Mouse (Mus musculus) liver, embryonic 15.5 days (tissue): ENCODE data around the gene Gm5861. TPM values are rescaled to one million over a fixed set of nuclear protein-coding genes. Genes with fewer than 3 reads are reported as not detected.
"Not testable (repeated sequence)": the region's sequence is repeated elsewhere in the genome, so short reads cannot be mapped to it uniquely, and the experiment has no call there.

ENCODE experiments used
- ATAC-seq: fragments of 200-750 bp; cut with Nextera tagmentation; 2 replicates; pipeline ENCODE4 v1.8.0; 2017; ENCODE audit warnings: moderate number of reproducible peaks, mild to moderate bottlenecking, moderate library complexity; ENCODE audit not compliant: insufficient read depth
- H3K27ac ChIP-seq: fragments of 300-500 bp; sonication (generic); replicated peaks from 2 replicates; pipeline ENCODE4 v1.5.1; 2015; ENCODE audit warnings: mild to moderate bottlenecking, inconsistent platforms
- H3K27me3 ChIP-seq: fragments of 300-500 bp; sonication (generic); 2 replicates; pipeline ENCODE4 v1.6.1; 2015; ENCODE audit warnings: mild to moderate bottlenecking, inconsistent platforms
- H3K36me3 ChIP-seq: fragments of 300-500 bp; sonication (generic); replicated peaks from 2 replicates; pipeline ENCODE4 v1.6.1; 2015; ENCODE audit warnings: moderate library complexity, mild to moderate bottlenecking, inconsistent platforms
- H3K4me1 ChIP-seq: fragments of 300-500 bp; sonication (generic); replicated peaks from 2 replicates; pipeline ENCODE4 v1.6.1; 2015; ENCODE audit warnings: inconsistent platforms
- H3K4me2 ChIP-seq: fragments of 300-500 bp; sonication (generic); 2 replicates; pipeline ENCODE4 v1.6.1; 2015; ENCODE audit warnings: moderate library complexity, mild to moderate bottlenecking, inconsistent platforms
- H3K4me3 ChIP-seq: fragments of 300-500 bp; sonication (generic); replicated peaks from 2 replicates; pipeline ENCODE4 v1.5.1; 2015; ENCODE audit warnings: mild to moderate bottlenecking, inconsistent platforms
- H3K9ac ChIP-seq: fragments of 300-500 bp; sonication (generic); 2 replicates; pipeline ENCODE4 v1.6.1; 2015; ENCODE audit warnings: moderate library complexity, mild to moderate bottlenecking, inconsistent platforms
- H3K9me3 ChIP-seq: fragments of 300-500 bp; sonication (generic); replicated peaks from 2 replicates; pipeline ENCODE4 v1.6.1; 2016; ENCODE audit warnings: inconsistent platforms
- WGBS: fragments of 180-500 bp; shearing (Covaris S2); methylation state at CpG from one replicate; pipeline ENCODE4 v1.1.7; 2015; ENCODE audit warnings: mixed read lengths; ENCODE audit not compliant: insufficient replicate concordance; 5-methylcytosine and 5-hydroxymethylcytosine counted together
- polyA plus RNA-seq: library from polyadenylated mRNA; unstranded; fragments of >200 nt; fragmentation: Nextera tagmentation; extraction: Ambion mirVana; gene quantifications from 2 replicates; pipeline ENCODE4 v1.2.1, GENCODE M21; 2015

Gm5861 gene
- polyA plus RNA-seq: not detected in 2 replicates

GRCm38 (mm10) chr5:11182772-11183171 lies at the start of gene Gm5861:
Gene Gm5861 (plus strand): TSS chr5:11183072.
- not testable (repeated sequence) for H3K9me3 ChIP-seq, H3K27me3 ChIP-seq, H3K36me3 ChIP-seq, ATAC-seq, H3K27ac ChIP-seq, H3K9ac ChIP-seq, H3K4me3 ChIP-seq, H3K4me2 ChIP-seq, H3K4me1 ChIP-seq
- WGBS: 48% methylated on average over 3 of the region's 3 CpGs

GRCm38 (mm10) chr5:11138031-11138430 lies 44.8 kb upstream of the Gm5861 start:
- 78% methylated on average over 12 of the region's 12 CpGs for WGBS
- H3K9me3 ChIP-seq: not testable (repeated sequence)

More at GRCm38 (mm10) chr5:11138031-11138430, 44.8 kb upstream of the Gm5861 start:
- H3K9ac ChIP-seq, H3K27me3 ChIP-seq, H3K4me1 ChIP-seq, H3K4me2 ChIP-seq, H3K27ac ChIP-seq, H3K36me3 ChIP-seq, H3K4me3 ChIP-seq, ATAC-seq: not testable (repeated sequence)

Other genes starting within 250 kb of the Gm5861 start
- not detected in 2 replicates for gene Gm8871, start 235.3 kb upstream of the Gm5861 start, polyA plus RNA-seq
- not detected in 2 replicates for gene Gm8857, start 235.3 kb upstream of the Gm5861 start, polyA plus RNA-seq
- gene Gm8879, start 55.4 kb upstream of the Gm5861 start, polyA plus RNA-seq: not detected in 2 replicates
- not detected in 2 replicates for gene Gm8890, start 73.0 kb downstream of the Gm5861 start, polyA plus RNA-seq
- not detected in 2 replicates for gene Speer1, start 158.4 kb downstream of the Gm5861 start, polyA plus RNA-seq
- not detected in 2 replicates for gene Gm8897, start 233.3 kb downstream of the Gm5861 start, polyA plus RNA-seq